Mouse (Mus musculus) layer of hippocampus, adult 9-11 months (tissue): ENCODE data around the gene Olfr171.
"Not testable (repeated sequence)": the region's sequence is repeated elsewhere in the genome, so short reads cannot be mapped to it uniquely, and the experiment has no call there.

Source experiments
- DNase-seq: peaks from one replicate; pipeline ENCODE4 v3.0.0; 2022

Olfr171 gene

DNA sequence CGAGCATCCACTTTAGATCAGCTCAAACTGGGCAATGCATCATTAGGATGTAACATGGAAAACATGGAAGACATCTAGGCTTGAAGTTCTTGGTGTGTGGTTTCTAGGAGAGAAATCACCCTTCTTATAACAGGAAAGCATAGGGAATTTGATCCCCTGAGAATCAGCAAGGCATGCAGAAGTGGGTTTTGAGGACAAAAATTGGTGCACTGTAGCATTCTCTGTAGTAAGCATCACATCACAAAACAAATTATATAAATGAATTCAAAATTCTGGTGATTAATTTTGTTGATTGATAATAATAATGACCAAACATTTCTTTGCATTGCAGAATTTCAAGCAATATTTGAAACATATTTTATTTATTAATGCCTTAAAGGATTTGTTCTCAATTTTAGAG lies at the start of gene Olfr171:
Olfr171 (minus strand) TSS at position 101 of the 400 bp plus-strand sequence.
- DNase-seq, result no peak

DNA sequence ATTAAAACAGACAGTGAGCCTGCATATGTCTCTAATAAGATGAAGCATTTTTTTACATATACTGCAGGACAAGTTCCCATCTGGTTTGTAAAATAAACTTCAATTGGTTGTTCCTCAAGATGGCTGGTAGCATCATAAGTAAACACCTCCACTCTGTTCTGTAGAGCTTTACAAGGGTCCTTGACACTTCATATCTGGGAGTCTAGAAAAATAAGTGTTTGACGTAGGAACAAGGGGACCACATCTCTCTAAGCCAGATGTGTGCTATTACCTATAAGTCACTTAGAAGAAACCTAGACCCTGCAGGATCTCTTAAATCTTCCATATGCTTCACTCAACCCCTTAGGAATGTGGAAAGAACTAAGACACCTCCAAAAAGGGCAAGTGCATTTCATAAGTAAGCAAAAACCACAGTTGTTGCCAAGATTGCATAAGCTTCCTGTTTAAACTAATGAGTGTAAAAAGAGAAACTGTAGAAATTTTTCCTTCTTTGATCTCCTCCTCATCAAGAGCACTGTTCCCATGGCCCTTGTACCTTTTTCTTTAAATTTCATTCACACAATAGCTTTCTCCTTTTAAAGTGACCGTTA lies 41.1 kb upstream of the Olfr171 start:
- no peak for DNase-seq

DNA sequence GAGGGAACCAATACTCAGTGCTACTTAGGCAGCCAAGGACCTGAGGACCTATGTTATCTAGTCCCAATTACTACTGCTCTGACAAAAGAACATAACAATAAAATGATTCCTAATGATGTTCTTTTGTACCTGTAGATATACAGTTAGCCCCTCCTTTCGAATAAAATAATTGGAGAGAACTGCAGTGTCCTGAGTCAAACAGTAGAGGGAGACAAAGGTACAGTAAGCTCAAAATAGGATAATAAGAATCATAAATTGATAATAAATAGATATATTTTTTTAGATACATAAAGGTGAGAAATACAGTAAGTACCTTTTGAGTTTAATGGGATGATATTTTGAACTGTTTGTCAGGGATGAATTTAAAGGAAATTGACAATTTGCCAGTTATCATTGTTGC lies 36.6 kb upstream of the Olfr171 start:
- no peak for DNase-seq

DNA sequence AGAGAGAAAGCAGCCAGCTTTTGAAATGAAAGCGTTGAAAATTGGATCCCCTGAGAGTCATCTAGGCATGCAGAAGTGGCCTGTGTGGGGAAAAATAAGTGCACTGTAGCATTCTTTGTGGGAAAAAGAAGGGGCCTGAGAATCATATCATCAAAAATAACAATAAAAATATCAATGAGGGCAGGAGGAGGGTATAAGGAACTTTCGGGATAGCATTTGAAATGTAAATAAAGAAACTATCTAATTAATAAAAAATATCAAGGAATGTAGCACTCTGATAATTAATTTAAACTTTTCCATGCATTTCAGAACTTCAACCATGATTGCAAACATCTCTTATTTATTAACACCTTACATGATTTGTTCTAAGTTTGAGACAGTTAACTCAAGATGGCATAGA lies 17.9 kb downstream of the Olfr171 start, which contains the start of gene Olfr170:
Olfr170 (minus strand) TSS at position 101 of the 400 bp plus-strand sequence.
- DNase-seq, result not testable (repeated sequence)

DNA sequence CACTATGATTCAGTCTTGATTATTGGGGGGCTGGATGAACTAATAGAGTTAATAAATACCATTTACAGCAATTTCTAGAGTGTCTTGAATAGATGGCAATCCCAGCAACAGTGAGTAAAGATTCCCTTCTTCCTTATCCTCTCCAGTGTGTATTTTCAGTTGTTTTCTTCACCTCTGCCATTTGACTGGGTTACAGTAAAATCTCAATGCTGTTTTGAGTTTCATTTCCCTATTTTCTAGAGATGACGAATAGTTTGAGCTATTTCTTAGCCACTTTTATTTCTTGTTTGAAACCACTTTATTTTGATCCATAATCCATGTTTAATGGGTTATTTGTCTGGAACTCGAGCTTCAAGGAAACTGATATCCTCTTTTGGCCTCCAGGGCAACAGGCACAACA lies 26.6 kb downstream of the Olfr171 start:
- DNase-seq, result no peak
